Mouse (Mus musculus) spleen, postnatal 14 days (tissue): ENCODE measurements around the gene Tmem185a.
"Not testable (repeated sequence)": the region's sequence is repeated elsewhere in the genome, so short reads cannot be mapped to it uniquely, and the experiment has no call there.

Experiments
- DNase-seq, 2 experiments: peaks; one replicate each; pipeline ENCODE4 v3.0.0; 2021 to 2022; ENCODE audit warnings: low spot score in 2 of 2

Tmem185a gene

GRCm38 (mm10) chrX:70476792-70477776, at the start of gene Tmem185a:
Gene Tmem185a, minus strand, starts transcription at chrX:70477180.
- peak; percentile 53 to 60 for DNase-seq

DNA sequence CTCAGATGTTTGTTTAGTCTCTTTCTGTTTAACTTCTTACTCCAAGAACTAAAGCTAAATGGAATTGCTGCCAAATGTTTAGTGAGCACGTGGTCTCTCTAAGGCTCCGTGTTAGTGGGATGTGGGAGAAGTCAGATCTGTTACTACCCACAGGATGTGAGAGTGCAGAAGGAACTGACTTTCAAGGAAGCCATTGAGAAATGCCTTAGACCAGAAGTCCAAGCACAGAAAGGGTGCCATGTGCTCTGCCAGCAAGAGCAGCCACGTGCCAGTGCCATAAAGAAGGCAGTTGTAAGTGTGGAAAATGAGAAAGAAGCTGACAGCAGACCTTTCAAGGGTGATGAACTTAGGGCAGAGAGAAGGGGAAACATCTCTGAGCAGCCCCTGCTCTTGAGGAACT, 37.4 kb upstream of the Tmem185a start:
- not testable (repeated sequence) for DNase-seq

DNA sequence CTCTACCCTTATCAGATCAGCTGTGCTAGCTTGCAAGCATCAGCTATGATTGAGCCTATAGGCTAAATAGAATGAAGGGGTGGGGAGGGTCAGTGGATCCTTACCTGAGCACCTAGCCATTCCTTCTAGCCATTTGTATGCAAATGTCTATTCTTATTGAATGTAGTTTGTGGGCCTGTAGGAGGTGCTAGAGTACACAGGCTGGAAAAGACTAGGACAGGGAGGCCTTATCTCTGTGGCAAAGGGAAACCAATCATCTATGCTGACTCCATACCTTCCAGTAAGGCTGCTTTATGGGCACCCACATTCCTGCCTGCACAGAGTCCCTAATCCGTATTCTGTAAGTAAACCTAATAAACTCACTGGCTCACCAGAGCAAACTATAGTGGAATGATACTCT, 10.3 kb upstream of the Tmem185a start:
- DNase-seq = not testable (repeated sequence)

- DNase-seq = no peak
Observed at GRCm38 (mm10) chrX:70482154-70482553, 5.2 kb upstream of the Tmem185a start.

DNA sequence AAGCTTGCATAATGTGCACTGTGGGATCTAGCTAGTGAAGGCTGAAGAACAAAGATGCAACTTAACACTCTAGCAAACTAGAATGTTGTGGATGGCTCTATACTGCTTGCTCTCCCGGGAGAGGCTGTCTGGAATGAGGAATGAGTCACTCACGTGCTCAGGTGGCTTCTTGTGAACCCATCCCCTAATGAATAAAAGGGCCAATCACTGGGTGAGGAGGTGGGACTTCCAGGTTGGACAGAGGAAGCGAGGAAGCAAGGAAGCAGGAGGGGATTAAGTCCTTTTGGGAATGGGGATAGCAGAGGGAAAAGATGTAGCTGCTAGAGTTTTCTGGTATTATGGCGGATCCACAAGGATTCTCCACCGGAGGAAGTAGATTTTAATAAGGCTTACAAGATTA, 1.7 kb upstream of the Tmem185a start:
- DNase-seq = no peak

- no peak for DNase-seq
Observed at GRCm38 (mm10) chrX:70475215-70475765, 1.7 kb downstream of the Tmem185a start.

GRCm38 (mm10) chrX:70466897-70467296, 10.1 kb downstream of the Tmem185a start:
- DNase-seq = no peak

DNA sequence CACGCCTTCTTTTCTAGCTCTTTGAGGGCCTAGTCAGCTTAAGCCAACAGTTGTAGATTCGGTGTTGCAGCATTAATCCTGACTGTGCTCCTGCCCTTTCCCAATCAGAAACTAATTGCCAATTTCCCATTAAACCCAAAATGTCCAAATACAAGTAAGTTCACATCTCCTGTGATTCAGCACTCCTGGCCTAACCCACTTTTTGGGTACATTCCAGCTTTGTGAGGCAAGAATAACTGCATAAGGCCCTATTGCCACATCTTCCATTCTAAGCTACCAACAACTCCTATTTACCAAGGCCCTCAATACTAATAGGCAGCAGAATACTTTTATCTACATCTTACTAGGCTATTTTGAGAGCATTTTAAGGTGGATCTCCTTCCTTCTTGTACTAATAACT, 11.5 kb downstream of the Tmem185a start:
- DNase-seq = no peak

DNA sequence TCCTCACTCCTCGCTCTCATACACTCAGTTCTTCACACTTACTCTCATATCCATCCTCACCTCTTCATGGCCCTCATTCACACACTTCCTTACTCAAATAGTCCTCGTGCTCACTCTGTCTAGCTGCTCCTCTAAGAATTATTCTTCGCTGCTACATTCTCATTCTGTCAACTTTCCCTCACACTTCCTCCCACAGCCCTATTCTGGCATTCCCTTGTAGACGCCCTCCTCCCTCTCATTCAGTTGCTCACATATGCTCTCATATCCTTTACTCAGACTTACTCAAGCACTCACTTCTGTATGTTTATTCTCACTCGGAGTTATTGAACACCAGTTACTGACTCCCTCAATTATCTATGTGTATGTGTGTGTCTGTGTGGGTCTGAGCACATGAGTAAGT, 13.4 kb downstream of the Tmem185a start:
- no peak for DNase-seq

DNA sequence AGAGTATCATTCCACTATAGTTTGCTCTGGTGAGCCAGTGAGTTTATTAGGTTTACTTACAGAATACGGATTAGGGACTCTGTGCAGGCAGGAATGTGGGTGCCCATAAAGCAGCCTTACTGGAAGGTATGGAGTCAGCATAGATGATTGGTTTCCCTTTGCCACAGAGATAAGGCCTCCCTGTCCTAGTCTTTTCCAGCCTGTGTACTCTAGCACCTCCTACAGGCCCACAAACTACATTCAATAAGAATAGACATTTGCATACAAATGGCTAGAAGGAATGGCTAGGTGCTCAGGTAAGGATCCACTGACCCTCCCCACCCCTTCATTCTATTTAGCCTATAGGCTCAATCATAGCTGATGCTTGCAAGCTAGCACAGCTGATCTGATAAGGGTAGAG, 24.6 kb downstream of the Tmem185a start:
- DNase-seq = not testable (repeated sequence)

DNA sequence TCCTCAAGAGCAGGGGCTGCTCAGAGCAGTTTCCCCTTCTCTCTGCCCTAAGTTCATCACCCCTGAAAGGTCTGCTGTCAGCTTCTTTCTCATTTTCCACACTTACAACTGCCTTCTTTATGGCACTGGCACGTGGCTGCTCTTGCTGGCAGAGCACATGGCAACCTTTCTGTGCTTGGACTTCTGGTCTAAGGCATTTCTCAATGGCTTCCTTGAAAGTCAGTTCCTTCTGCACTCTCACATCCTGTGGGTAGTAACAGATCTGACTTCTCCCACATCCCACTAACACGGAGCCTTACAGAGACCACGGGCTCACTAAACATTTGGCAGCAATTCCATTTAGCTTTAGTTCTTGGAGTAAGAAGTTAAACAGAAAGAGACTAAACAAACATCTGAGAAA, 51.5 kb downstream of the Tmem185a start:
- not testable (repeated sequence) for DNase-seq
